Mouse (Mus musculus) adrenal gland (tissue): ENCODE measurements around the gene Tmem135.

Experiments
- intact Hi-C: fragments of 180-260 bp; cut with DNase I; formaldehyde crosslinking; loops from one replicate; pipeline ENCODE4 v1.15.1; 2025

Gene Tmem135

GRCm38 (mm10) chr7:89258832-89259231 is 145.2 kb downstream of the Tmem135 start:
- intact Hi-C loops: no loop called here

GRCm38 (mm10) chr7:89257871-89258502 is 146.0 kb downstream of the Tmem135 start:
- intact Hi-C loops: no loop called here

GRCm38 (mm10) chr7:89253772-89254171 is 150.2 kb downstream of the Tmem135 start:
- intact Hi-C loops: no loop called here

- intact Hi-C loops: no loop called here
Measured at GRCm38 (mm10) chr7:89253317-89253716, 150.7 kb downstream of the Tmem135 start.

GRCm38 (mm10) chr7:89251880-89252453 is 152.1 kb downstream of the Tmem135 start:
- intact Hi-C loops: no loop called here

GRCm38 (mm10) chr7:89248135-89248850 is 155.7 kb downstream of the Tmem135 start:
- intact Hi-C loops: no loop called here

- intact Hi-C loops: no loop called here
Measured at GRCm38 (mm10) chr7:89247012-89247710, 156.9 kb downstream of the Tmem135 start.

- intact Hi-C loops: no loop called here
Measured at GRCm38 (mm10) chr7:89242565-89242964, 161.5 kb downstream of the Tmem135 start.

- intact Hi-C loops: no loop called here
Measured at GRCm38 (mm10) chr7:89242143-89242542, 161.9 kb downstream of the Tmem135 start.

GRCm38 (mm10) chr7:89239592-89239991 is 164.4 kb downstream of the Tmem135 start:
- intact Hi-C loops: no loop called here

- intact Hi-C loops: no loop called here
Measured at GRCm38 (mm10) chr7:89236592-89236991, 167.4 kb downstream of the Tmem135 start.

GRCm38 (mm10) chr7:89235974-89236507 is 168.0 kb downstream of the Tmem135 start:
- intact Hi-C loops: no loop called here

GRCm38 (mm10) chr7:89232499-89233145 is 171.4 kb downstream of the Tmem135 start:
- intact Hi-C loops: no loop called here

GRCm38 (mm10) chr7:89231200-89231790 is 172.7 kb downstream of the Tmem135 start:
- intact Hi-C loops: no loop called here

- intact Hi-C loops: no loop called here
Measured at GRCm38 (mm10) chr7:89222609-89223008, 181.4 kb downstream of the Tmem135 start.

- intact Hi-C loops: no loop called here
Measured at GRCm38 (mm10) chr7:89216628-89217027, 187.4 kb downstream of the Tmem135 start.

- intact Hi-C loops: no loop called here
Measured at GRCm38 (mm10) chr7:89216118-89216517, 187.9 kb downstream of the Tmem135 start.

GRCm38 (mm10) chr7:89215714-89216113 is 188.3 kb downstream of the Tmem135 start:
- intact Hi-C loops: no loop called here

- intact Hi-C loops: no loop called here
Measured at GRCm38 (mm10) chr7:89210506-89210905, 193.5 kb downstream of the Tmem135 start.

- intact Hi-C loops: no loop called here
Measured at GRCm38 (mm10) chr7:89206165-89206564, 197.9 kb downstream of the Tmem135 start.

GRCm38 (mm10) chr7:89205402-89205801 is 198.6 kb downstream of the Tmem135 start:
- intact Hi-C loops: no loop called here
